Mouse (Mus musculus) limb, embryonic 14.5 days (tissue): ENCODE data around the gene P3h4. TPM values are rescaled to one million over a fixed set of nuclear protein-coding genes. Genes with fewer than 3 reads are reported as not detected.

ENCODE experiments used
- ATAC-seq: fragments of 200-750 bp; cut with Nextera tagmentation; 2 replicates; pipeline ENCODE4 v1.8.0; 2017; ENCODE audit warnings: low read depth, moderate number of reproducible peaks, moderate TSS enrichment; ENCODE audit not compliant: low FRiP score
- DNase-seq: peaks from one replicate; pipeline ENCODE4 v3.0.0-alpha.2; 2015; ENCODE audit warnings: low spot score
- H3K27ac ChIP-seq: fragments of 300-500 bp; sonication (generic); replicated peaks from 2 replicates; pipeline ENCODE4 v1.5.1; 2014; ENCODE audit warnings: low read depth, mild to moderate bottlenecking, low read length, moderate library complexity, mixed read lengths
- H3K27me3 ChIP-seq: fragments of 300-500 bp; sonication (generic); 2 replicates; pipeline ENCODE4 v1.6.1; 2014; ENCODE audit warnings: low read length, mixed read lengths; ENCODE audit not compliant: control insufficient read depth, insufficient read depth
- H3K36me3 ChIP-seq: fragments of 300-500 bp; sonication (generic); 2 replicates; pipeline ENCODE4 v1.6.1; 2014; ENCODE audit warnings: mild to moderate bottlenecking, low read length, moderate library complexity, mixed read lengths; ENCODE audit not compliant: control insufficient read depth, insufficient read depth
- H3K4me1 ChIP-seq: fragments of 300-500 bp; sonication (generic); 2 replicates; pipeline ENCODE4 v1.6.1; 2014; ENCODE audit warnings: antibody characterized with exemption, low read length, mixed read lengths; ENCODE audit not compliant: control insufficient read depth, insufficient read depth
- H3K4me2 ChIP-seq: fragments of 300-500 bp; sonication (generic); replicated peaks from 2 replicates; pipeline ENCODE4 v1.6.1; 2014; ENCODE audit warnings: low read depth, mild to moderate bottlenecking, low read length, moderate library complexity; ENCODE audit not compliant: severe bottlenecking
- H3K4me3 ChIP-seq: fragments of 300-500 bp; sonication (generic); replicated peaks from 2 replicates; pipeline ENCODE4 v1.5.1; 2014; ENCODE audit warnings: low read length
- H3K9ac ChIP-seq: fragments of 300-500 bp; sonication (generic); 2 replicates; pipeline ENCODE4 v1.6.1; 2014; ENCODE audit warnings: mild to moderate bottlenecking, low read depth, low read length, moderate library complexity; ENCODE audit not compliant: severe bottlenecking
- H3K9me3 ChIP-seq: fragments of 300-500 bp; sonication (generic); 2 replicates; pipeline ENCODE4 v1.6.1; 2016; ENCODE audit warnings: low read length; ENCODE audit not compliant: control insufficient read depth
- POLR2A ChIP-seq: fragments of 200-500 bp; IDR thresholded peaks from 2 replicates; pipeline ENCODE4 v1.8.0; 2012; ENCODE audit warnings: inconsistent platforms, mild to moderate bottlenecking, moderate library complexity, borderline replicate concordance; ENCODE audit not compliant: insufficient read depth, insufficient read length; ENCODE audit errors: extremely low read depth
- WGBS: fragments of 180-500 bp; shearing (Covaris S2); extraction: QIAGEN DNeasy Blood & Tissue Kit; methylation state at CpG from one replicate; pipeline ENCODE4 v1.1.7; 2014; 5-methylcytosine and 5-hydroxymethylcytosine counted together
- polyA plus RNA-seq, 2 experiments: library from polyadenylated mRNA; depleted of rRNA in 1 of 2; stranded (reverse) in 1 of 2; unstranded in 1 of 2; fragments of >200 nt; fragmentation: Nextera tagmentation in 1 of 2; extraction: Ambion mirVana in 1 of 2; gene quantifications; 2 replicates each; pipeline versions ENCODE4 v1.2.1 to v1.2.3; 2012 to 2014

Gene P3h4
- polyA plus RNA-seq, 2 experiments, result 95.2 to 120 TPM

- no peaks in the 10 kb centered on the region for H3K27me3 ChIP-seq
- no peak overlapping the region for H3K9ac ChIP-seq
- H3K4me2 ChIP-seq, result no peak overlapping the region
- no peaks in the 10 kb centered on the region for H3K9me3 ChIP-seq
- no peaks in the 10 kb centered on the region for H3K4me1 ChIP-seq
- WGBS, result 72% methylated on average over 10 of the region's 10 CpGs
- no peak for TF ChIP-seq POLR2A
- H3K36me3 ChIP-seq, result peaks cover 13% of the 10 kb centered on the region
- DNase-seq (no peak), ATAC-seq (no peak)
- no peak overlapping the region for H3K4me3 ChIP-seq
- H3K27ac ChIP-seq, result no peak overlapping the region
These were observed 11.0 kb downstream of the P3h4 start for GRCm38 (mm10) chr11:100403445-100404134.

GRCm38 (mm10) chr11:100402682-100403081, 12.0 kb downstream of the P3h4 start:
- H3K27ac ChIP-seq, result no peak overlapping the region
- ATAC-seq, result no peak

GRCm38 (mm10) chr11:100402240-100402639, 12.4 kb downstream of the P3h4 start:
- 0 out of 2 replicates have a peak, but pooled peaks cover 3% of the 10 kb centered on the region for H3K36me3 ChIP-seq
- H3K4me2 ChIP-seq, result no peak overlapping the region
- H3K4me3 ChIP-seq, result no peak overlapping the region
- no peak overlapping the region for H3K9ac ChIP-seq
- no peak overlapping the region for H3K27ac ChIP-seq
- H3K9me3 ChIP-seq, result no peaks in the 10 kb centered on the region
- no peak for DNase-seq
- 22% methylated on average over 6 of the region's 6 CpGs for WGBS
- ATAC-seq, result no peak
- H3K4me1 ChIP-seq, result no peaks in the 10 kb centered on the region
- H3K27me3 ChIP-seq, result no peaks in the 10 kb centered on the region
- TF ChIP-seq POLR2A, result no peak

More at GRCm38 (mm10) chr11:100402682-100403081, 12.0 kb downstream of the P3h4 start:
- Histone ChIP-seq H3K4me3 (no peak overlapping the region), H3K9me3 (no peaks in the 10 kb centered on the region), H3K4me2 (no peak overlapping the region), H3K4me1 (no peaks in the 10 kb centered on the region), H3K36me3 (peaks cover 5% of the 10 kb centered on the region; the same call in 1 of the 2 replicates), H3K9ac (no peak overlapping the region), H3K27me3 (no peaks in the 10 kb centered on the region)
- no peak for TF ChIP-seq POLR2A
- 71% methylated on average over 2 of the region's 2 CpGs for WGBS
- DNase-seq, result no peak

GRCm38 (mm10) chr11:100400842-100401241, 13.8 kb downstream of the P3h4 start:
- DNase-seq, result no peak
- H3K36me3 ChIP-seq, result no peaks in the 10 kb centered on the region
- no peak overlapping the region for H3K27ac ChIP-seq
- H3K4me2 ChIP-seq, result no peak overlapping the region
- no peak overlapping the region for H3K9ac ChIP-seq
- H3K4me1 ChIP-seq, result peaks cover 11% of the 10 kb centered on the region
- H3K9me3 ChIP-seq, result no peaks in the 10 kb centered on the region
- H3K4me3 ChIP-seq, result no peak overlapping the region
- no peak for TF ChIP-seq POLR2A
- ATAC-seq, result no peak
- H3K27me3 ChIP-seq, result no peaks in the 10 kb centered on the region
- WGBS, result 66% methylated on average over 6 of the region's 6 CpGs

GRCm38 (mm10) chr11:100399727-100400538, 14.7 kb downstream of the P3h4 start:
- H3K4me1 ChIP-seq, result peaks cover 19% of the 10 kb centered on the region
- H3K4me2 ChIP-seq, result no peak overlapping the region
- no peaks in the 10 kb centered on the region for H3K9me3 ChIP-seq
- ATAC-seq, result no peak
- H3K9ac ChIP-seq, result no peak overlapping the region
- no peak overlapping the region for H3K4me3 ChIP-seq
- no peaks in the 10 kb centered on the region for H3K27me3 ChIP-seq
- no peak overlapping the region for H3K27ac ChIP-seq
- no peak for TF ChIP-seq POLR2A
- H3K36me3 ChIP-seq, result no peaks in the 10 kb centered on the region
- no peak for DNase-seq
- 69% methylated on average over 12 of the region's 12 CpGs for WGBS
